Mouse (Mus musculus): ENCODE results near the gene Rbbp6. TPM values are rescaled to one million over a fixed set of nuclear protein-coding genes. Genes with fewer than 3 reads are reported as not detected.

Gene Rbbp6
- total and polyA plus RNA-seq, 2 experiments from 2014 or later = 13.2 to 14.9 TPM

GRCm38 (mm10) chr7:122972006-122972689 is 6.7 kb downstream of the Rbbp6 start:
- H3K9me3 ChIP-seq (replicated peaks; ENCODE audit: control insufficient read depth, low read length) = no peaks in the 10 kb centered on the region
- ATAC-seq (ENCODE audit: insufficient read depth, low read depth) (no peak), DNase-seq (ENCODE audit: low spot score) (no peak)
- TF ChIP-seq CTCF (IDR thresholded peaks at IDR 0.05; ENCODE audit: low read depth) (no peak), EP300 (IDR thresholded peaks at IDR 0.05; ENCODE audit: low read depth) (no peak)
- WGBS = 73% methylated on average over 4 of the region's 4 CpGs
- H3K9ac ChIP-seq (replicated peaks; ENCODE audit: low read depth, low read length) = peak overlapping the region; percentile 98; the same call in 1 of the 2 replicates
- H3K4me1 ChIP-seq (ENCODE audit: control insufficient read depth, insufficient read depth) = peaks cover 14% of the 10 kb centered on the region
- H3K27ac ChIP-seq (ENCODE audit: low read depth) = no peak overlapping the region
- H3K4me3 ChIP-seq (ENCODE audit: low read depth, low read length) = peak overlapping the region; percentile 95
- H3K27me3 ChIP-seq (ENCODE audit: control insufficient read depth, insufficient read depth, low read length) = no peaks in the 10 kb centered on the region
- peak overlapping the region; percentile 94 for H3K4me2 ChIP-seq (ENCODE audit: low read depth, low read length)
- peaks cover 5% of the 10 kb centered on the region for H3K36me3 ChIP-seq (replicated peaks; ENCODE audit: control insufficient read depth, insufficient read depth, low read length)

- H3K4me2 ChIP-seq (ENCODE audit: low read depth, low read length) = no peak overlapping the region
- ATAC-seq (ENCODE audit: insufficient read depth, low read depth) (no peak), DNase-seq (ENCODE audit: low spot score) (no peak)
- WGBS = 73% methylated on average over 1 of the region's 1 CpGs
- H3K9me3 ChIP-seq (replicated peaks; ENCODE audit: control insufficient read depth, low read length) = no peaks in the 10 kb centered on the region
- TF ChIP-seq CTCF (IDR thresholded peaks at IDR 0.05; ENCODE audit: low read depth) = no peak
- no peak for TF ChIP-seq EP300 (IDR thresholded peaks at IDR 0.05; ENCODE audit: low read depth)
- no peak overlapping the region for H3K27ac ChIP-seq (ENCODE audit: low read depth)
- no peak overlapping the region for H3K9ac ChIP-seq (replicated peaks; ENCODE audit: low read depth, low read length)
- H3K4me3 ChIP-seq (ENCODE audit: low read depth, low read length) = no peak overlapping the region
- peaks cover 29% of the 10 kb centered on the region for H3K36me3 ChIP-seq (replicated peaks; ENCODE audit: control insufficient read depth, insufficient read depth, low read length)
- no peaks in the 10 kb centered on the region for H3K27me3 ChIP-seq (ENCODE audit: control insufficient read depth, insufficient read depth, low read length)
- H3K4me1 ChIP-seq (ENCODE audit: control insufficient read depth, insufficient read depth) = no peaks in the 10 kb centered on the region
Observed at GRCm38 (mm10) chr7:122979514-122979913, 14.0 kb downstream of the Rbbp6 start.

- Histone ChIP-seq H3K27ac (ENCODE audit: low read depth) (no peak overlapping the region), H3K4me2 (ENCODE audit: low read depth, low read length) (no peak overlapping the region), H3K9me3 (replicated peaks; ENCODE audit: control insufficient read depth, low read length) (no peaks in the 10 kb centered on the region), H3K9ac (replicated peaks; ENCODE audit: low read depth, low read length) (no peak overlapping the region), H3K27me3 (ENCODE audit: control insufficient read depth, insufficient read depth, low read length) (no peaks in the 10 kb centered on the region), H3K4me3 (ENCODE audit: low read depth, low read length) (no peak overlapping the region), H3K4me1 (ENCODE audit: control insufficient read depth, insufficient read depth) (no peaks in the 10 kb centered on the region), H3K36me3 (replicated peaks; ENCODE audit: control insufficient read depth, insufficient read depth, low read length) (peaks cover 85% of the 10 kb centered on the region)
- no peak for ATAC-seq (ENCODE audit: insufficient read depth, low read depth)
- no peak for DNase-seq (ENCODE audit: low spot score)
- no peak for TF ChIP-seq EP300 (IDR thresholded peaks at IDR 0.05; ENCODE audit: low read depth)
- TF ChIP-seq CTCF (IDR thresholded peaks at IDR 0.05; ENCODE audit: low read depth) = no peak
- WGBS = 81% methylated on average over 3 of the region's 3 CpGs
Observed at GRCm38 (mm10) chr7:122998189-122998588, 32.7 kb downstream of the Rbbp6 start.

GRCm38 (mm10) chr7:122999871-123000396 is 34.4 kb downstream of the Rbbp6 start:
- Histone ChIP-seq H3K9ac (replicated peaks; ENCODE audit: low read depth, low read length) (no peak overlapping the region), H3K36me3 (replicated peaks; ENCODE audit: control insufficient read depth, insufficient read depth, low read length) (peaks cover 85% of the 10 kb centered on the region), H3K9me3 (replicated peaks; ENCODE audit: control insufficient read depth, low read length) (no peaks in the 10 kb centered on the region), H3K27ac (ENCODE audit: low read depth) (no peak overlapping the region), H3K4me2 (ENCODE audit: low read depth, low read length) (no peak overlapping the region), H3K4me1 (ENCODE audit: control insufficient read depth, insufficient read depth) (no peaks in the 10 kb centered on the region), H3K27me3 (ENCODE audit: control insufficient read depth, insufficient read depth, low read length) (no peaks in the 10 kb centered on the region), H3K4me3 (ENCODE audit: low read depth, low read length) (no peak overlapping the region)
- ATAC-seq (ENCODE audit: insufficient read depth, low read depth) (no peak), DNase-seq (ENCODE audit: low spot score) (no peak)
- TF ChIP-seq EP300 (IDR thresholded peaks at IDR 0.05; ENCODE audit: low read depth) (no peak), CTCF (IDR thresholded peaks at IDR 0.05; ENCODE audit: low read depth) (no peak)
- WGBS = 64% methylated on average over 11 of the region's 11 CpGs

- Histone ChIP-seq H3K9ac (replicated peaks; ENCODE audit: low read depth, low read length) (no peak overlapping the region), H3K4me1 (ENCODE audit: control insufficient read depth, insufficient read depth) (no peaks in the 10 kb centered on the region), H3K36me3 (replicated peaks; ENCODE audit: control insufficient read depth, insufficient read depth, low read length) (peaks cover 80% of the 10 kb centered on the region), H3K4me2 (ENCODE audit: low read depth, low read length) (no peak overlapping the region), H3K4me3 (ENCODE audit: low read depth, low read length) (no peak overlapping the region), H3K27ac (ENCODE audit: low read depth) (no peak overlapping the region), H3K9me3 (replicated peaks; ENCODE audit: control insufficient read depth, low read length) (no peaks in the 10 kb centered on the region), H3K27me3 (ENCODE audit: control insufficient read depth, insufficient read depth, low read length) (no peaks in the 10 kb centered on the region)
- no peak for ATAC-seq (ENCODE audit: insufficient read depth, low read depth)
- WGBS = 87% methylated on average over 16 of the region's 16 CpGs
- DNase-seq (ENCODE audit: low spot score) = no peak
- TF ChIP-seq CTCF (IDR thresholded peaks at IDR 0.05; ENCODE audit: low read depth) (no peak), EP300 (IDR thresholded peaks at IDR 0.05; ENCODE audit: low read depth) (no peak)
Observed at GRCm38 (mm10) chr7:123000796-123001195, 35.3 kb downstream of the Rbbp6 start.

Data from heart, postnatal 0 days (tissue).